Mouse (Mus musculus): ENCODE measurements at regions not wholly inside any gene's neighbourhood (a gene's known extent, or its start where the extent isn't known, plus 50 kb on each side); places are given as distances from the start of the nearest gene placed in this dataset.

- no peak for DNase-seq
Measured at GRCm38 (mm10) chr9:31794911-31795310, 118.4 kb downstream of the Barx2 start.

- DNase-seq = no peak
Measured at GRCm38 (mm10) chr9:31775956-31776355, 137.3 kb downstream of the Barx2 start.

- DNase-seq = no peak
Measured at GRCm38 (mm10) chr9:31765401-31765800, 147.9 kb downstream of the Barx2 start.

- DNase-seq = no peak
Measured at GRCm38 (mm10) chr9:31757894-31758561, 155.2 kb downstream of the Barx2 start.

GRCm38 (mm10) chr9:31730443-31730842 lies 182.8 kb downstream of the Barx2 start:
- DNase-seq = no peak

- DNase-seq = no peak
Measured at GRCm38 (mm10) chr9:31719309-31719708, 194.0 kb downstream of the Barx2 start.

GRCm38 (mm10) chr9:31710022-31710421 lies 203.2 kb downstream of the Barx2 start:
- no peak for DNase-seq

- DNase-seq = no peak
Measured at GRCm38 (mm10) chr9:31706688-31707087, 206.6 kb downstream of the Barx2 start.

GRCm38 (mm10) chr9:31690921-31691475 lies 222.3 kb downstream of the Barx2 start:
- no peak for DNase-seq

GRCm38 (mm10) chr9:31688398-31688705 lies 224.1 kb upstream of the Tmem45b start:
- no peak for DNase-seq

GRCm38 (mm10) chr9:31687686-31688397 lies 223.6 kb upstream of the Tmem45b start:
- DNase-seq = no peak

- no peak for DNase-seq
Measured at GRCm38 (mm10) chr9:31686466-31686865, 222.2 kb upstream of the Tmem45b start.

GRCm38 (mm10) chr9:31684812-31685188 lies 220.5 kb upstream of the Tmem45b start:
- no peak for DNase-seq

GRCm38 (mm10) chr9:31684099-31684811 lies 220.0 kb upstream of the Tmem45b start:
- DNase-seq = no peak

- DNase-seq = no peak
Measured at GRCm38 (mm10) chr9:31683302-31684081, 219.2 kb upstream of the Tmem45b start.

GRCm38 (mm10) chr9:31682893-31683292 lies 218.6 kb upstream of the Tmem45b start:
- DNase-seq = no peak

- no peak for DNase-seq
Measured at GRCm38 (mm10) chr9:31677150-31677549, 212.9 kb upstream of the Tmem45b start.

- no peak for DNase-seq
Measured at GRCm38 (mm10) chr9:31659026-31659425, 194.8 kb upstream of the Tmem45b start.

- DNase-seq = no peak
Measured at GRCm38 (mm10) chr9:31657612-31658011, 193.3 kb upstream of the Tmem45b start.

- DNase-seq = no peak
Measured at GRCm38 (mm10) chr9:31656676-31657075, 192.4 kb upstream of the Tmem45b start.

- no peak for DNase-seq
Measured at GRCm38 (mm10) chr9:31654747-31655146, 190.5 kb upstream of the Tmem45b start.

GRCm38 (mm10) chr9:31654213-31654612 lies 190.0 kb upstream of the Tmem45b start:
- no peak for DNase-seq

GRCm38 (mm10) chr9:31653788-31654187 lies 189.5 kb upstream of the Tmem45b start:
- no peak for DNase-seq
